Mouse (Mus musculus) adrenal gland, adult (tissue): ENCODE results near the gene Blm.
A peak's percentile ranks its signal among the peaks of the same experiment; 100 is the strongest.

Experiments used
- DNase-seq, 2 experiments: peaks; one replicate each; pipeline ENCODE4 v3.0.0; 2022 to 2023; ENCODE audit warnings: low spot score in 1 of 2; ENCODE audit not compliant: inconsistent age in 2 of 2

Gene Blm

GRCm38 (mm10) chr7:80441986-80442904 lies 92.7 kb downstream of the Blm start:
- peak in 1 of 2 experiments; percentile 64 for DNase-seq

- DNase-seq = no peak
These were observed 94.2 kb downstream of the Blm start for GRCm38 (mm10) chr7:80440685-80441084.

- DNase-seq = peak in 1 of 2 experiments; percentile 55
These were observed 95.0 kb downstream of the Blm start for GRCm38 (mm10) chr7:80439789-80440488.

- DNase-seq = peak; percentile 70 to 88
These were observed 95.7 kb downstream of the Blm start for GRCm38 (mm10) chr7:80439032-80439760.

GRCm38 (mm10) chr7:80436571-80436970 lies 98.3 kb downstream of the Blm start:
- no peak for DNase-seq

GRCm38 (mm10) chr7:80435594-80435993 lies 99.3 kb downstream of the Blm start:
- peak; percentile 66 to 82 for DNase-seq

GRCm38 (mm10) chr7:80429661-80430060 lies 105.3 kb downstream of the Blm start:
- DNase-seq = no peak

- DNase-seq = no peak
These were observed 107.2 kb downstream of the Blm start for GRCm38 (mm10) chr7:80427730-80428129.

GRCm38 (mm10) chr7:80426363-80426762 lies 108.6 kb downstream of the Blm start:
- peak in 1 of 2 experiments; percentile 64 for DNase-seq

GRCm38 (mm10) chr7:80424722-80425121 lies 110.2 kb downstream of the Blm start:
- no peak for DNase-seq

GRCm38 (mm10) chr7:80422759-80423480 lies 112.0 kb downstream of the Blm start:
- peak in 1 of 2 experiments; percentile 73 for DNase-seq

- no peak for DNase-seq
These were observed 113.3 kb downstream of the Blm start for GRCm38 (mm10) chr7:80421576-80421975.

GRCm38 (mm10) chr7:80420586-80420985 lies 114.3 kb downstream of the Blm start:
- DNase-seq = peak in 1 of 2 experiments; percentile 79

GRCm38 (mm10) chr7:80419278-80419677 lies 115.6 kb downstream of the Blm start:
- peak in 1 of 2 experiments; percentile 63 for DNase-seq

GRCm38 (mm10) chr7:80418036-80418435 lies 116.9 kb downstream of the Blm start:
- DNase-seq = no peak

GRCm38 (mm10) chr7:80417601-80418000 lies 117.3 kb downstream of the Blm start:
- peak in 1 of 2 experiments; percentile 46 for DNase-seq

- no peak for DNase-seq
These were observed 118.0 kb downstream of the Blm start for GRCm38 (mm10) chr7:80416969-80417368.

- no peak for DNase-seq
These were observed 120.5 kb downstream of the Blm start for GRCm38 (mm10) chr7:80414303-80414855.

- DNase-seq = no peak
These were observed 121.2 kb downstream of the Blm start for GRCm38 (mm10) chr7:80413512-80414302.
